Mouse (Mus musculus): ENCODE results near the gene Gm11236.
"Not testable (repeated sequence)": the region's sequence is repeated elsewhere in the genome, so short reads cannot be mapped to it uniquely, and the experiment has no call there.

Gene Gm11236

DNA sequence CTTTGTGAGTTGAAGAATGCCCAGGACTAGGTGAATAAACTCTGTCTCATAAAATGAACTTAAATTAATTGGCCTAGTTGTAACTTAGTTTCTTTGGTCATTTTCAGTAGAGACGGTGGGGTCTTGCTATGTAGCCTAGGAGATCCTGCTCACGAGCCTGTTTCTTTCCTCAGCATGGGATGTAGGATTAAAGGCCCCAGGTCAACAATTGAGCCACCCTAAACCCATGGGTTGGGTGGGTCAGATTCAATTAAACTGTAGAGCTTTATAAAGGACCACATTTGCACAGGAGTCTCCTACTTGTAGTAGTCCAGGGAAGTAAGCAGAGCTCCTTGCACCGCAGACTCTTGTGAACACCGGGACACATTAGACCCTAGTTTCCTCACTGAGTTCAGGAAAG, at the start of gene Gm11236:
TSS of gene Gm11236 (plus strand) at position 301 of the 400 bp plus-strand sequence.
- DNase-seq, result not testable (repeated sequence)

GRCm38 (mm10) chr4:73599248-73599647, 38.7 kb upstream of the Gm11236 start:
- no peak for DNase-seq

DNA sequence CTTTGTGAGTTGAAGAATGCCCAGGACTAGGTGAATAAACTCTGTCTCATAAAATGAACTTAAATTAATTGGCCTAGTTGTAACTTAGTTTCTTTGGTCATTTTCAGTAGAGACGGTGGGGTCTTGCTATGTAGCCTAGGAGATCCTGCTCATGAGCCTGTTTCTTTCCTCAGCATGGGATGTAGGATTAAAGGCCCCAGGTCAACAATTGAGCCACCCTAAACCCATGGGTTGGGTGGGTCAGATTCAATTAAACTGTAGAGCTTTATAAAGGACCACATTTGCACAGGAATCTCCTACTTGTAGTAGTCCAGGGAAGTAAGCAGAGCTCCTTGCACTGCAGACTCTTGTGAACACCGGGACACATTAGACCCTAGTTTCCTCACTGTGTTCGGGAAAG, 30.3 kb upstream of the Gm11236 start, which contains the start of gene Gm11238:
TSS of gene Gm11238 (plus strand) at position 301 of the 400 bp plus-strand sequence.
- not testable (repeated sequence) for DNase-seq

DNA sequence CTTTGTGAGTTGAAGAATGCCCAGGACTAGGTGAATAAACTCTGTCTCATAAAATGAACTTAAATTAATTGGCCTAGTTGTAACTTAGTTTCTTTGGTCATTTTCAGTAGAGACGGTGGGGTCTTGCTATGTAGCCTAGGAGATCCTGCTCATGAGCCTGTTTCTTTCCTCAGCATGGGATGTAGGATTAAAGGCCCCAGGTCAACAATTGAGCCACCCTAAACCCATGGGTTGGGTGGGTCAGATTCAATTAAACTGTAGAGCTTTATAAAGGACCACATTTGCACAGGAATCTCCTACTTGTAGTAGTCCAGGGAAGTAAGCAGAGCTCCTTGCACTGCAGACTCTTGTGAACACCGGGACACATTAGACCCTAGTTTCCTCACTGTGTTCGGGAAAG, 15.2 kb upstream of the Gm11236 start, which contains the start of gene Gm11237:
TSS of gene Gm11237 (plus strand) at position 301 of the 400 bp plus-strand sequence.
- DNase-seq, result not testable (repeated sequence)

DNA sequence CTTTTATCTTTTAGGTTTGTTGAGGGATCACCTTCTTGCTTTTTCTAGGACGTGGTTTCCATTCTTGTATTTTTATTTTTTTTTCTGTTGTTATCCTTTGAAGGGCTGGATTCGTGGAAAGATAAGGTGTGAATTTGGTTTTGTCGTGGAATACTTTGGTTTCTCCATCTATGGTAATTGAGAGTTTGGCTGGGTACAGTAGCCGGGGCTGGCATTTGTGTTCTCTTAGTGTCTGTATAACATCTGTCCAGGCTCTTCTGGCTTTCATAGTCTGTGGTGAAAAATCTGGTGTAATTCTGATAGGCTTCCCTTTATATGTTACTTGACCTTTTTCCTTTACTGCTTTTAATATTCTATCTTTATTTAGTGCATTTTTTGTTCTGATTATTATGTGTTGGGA, 23.9 kb downstream of the Gm11236 start:
- DNase-seq, result not testable (repeated sequence)

DNA sequence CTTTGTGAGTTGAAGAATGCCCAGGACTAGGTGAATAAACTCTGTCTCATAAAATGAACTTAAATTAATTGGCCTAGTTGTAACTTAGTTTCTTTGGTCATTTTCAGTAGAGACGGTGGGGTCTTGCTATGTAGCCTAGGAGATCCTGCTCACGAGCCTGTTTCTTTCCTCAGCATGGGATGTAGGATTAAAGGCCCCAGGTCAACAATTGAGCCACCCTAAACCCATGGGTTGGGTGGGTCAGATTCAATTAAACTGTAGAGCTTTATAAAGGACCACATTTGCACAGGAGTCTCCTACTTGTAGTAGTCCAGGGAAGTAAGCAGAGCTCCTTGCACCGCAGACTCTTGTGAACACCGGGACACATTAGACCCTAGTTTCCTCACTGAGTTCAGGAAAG, 30.1 kb downstream of the Gm11236 start, which contains the start of gene Gm11239:
TSS of gene Gm11239 (plus strand) at position 301 of the 400 bp plus-strand sequence.
- not testable (repeated sequence) for DNase-seq

- DNase-seq, result not testable (repeated sequence)
These were observed 45.3 kb downstream of the Gm11236 start, which contains the start of gene Gm428 for GRCm38 (mm10) chr4:73683216-73683615. Gene Gm428, plus strand, starts transcription at chr4:73683516.

Data from lung, adult 18-20 months (tissue).